Mouse (Mus musculus): ENCODE results near the gene Rras2.

Rras2 gene

GRCm38 (mm10) chr7:114117444-114117905 is at the start of gene Rras2:
Rras2 (minus strand) TSS chr7:114117781.
- peak; percentile 77 to 78 for DNase-seq (ENCODE audit: low spot score in 2 of 2)

GRCm38 (mm10) chr7:114162975-114163374 is 45.4 kb upstream of the Rras2 start:
- no peak for DNase-seq (ENCODE audit: low spot score in 2 of 2)

GRCm38 (mm10) chr7:114161101-114161500 is 43.5 kb upstream of the Rras2 start:
- no peak for DNase-seq (ENCODE audit: low spot score in 2 of 2)

- DNase-seq (ENCODE audit: low spot score in 2 of 2), result no peak
Measured at GRCm38 (mm10) chr7:114157716-114158278, 40.2 kb upstream of the Rras2 start.

GRCm38 (mm10) chr7:114156364-114156763 is 38.8 kb upstream of the Rras2 start:
- no peak for DNase-seq (ENCODE audit: low spot score in 2 of 2)

GRCm38 (mm10) chr7:114155053-114155865 is 37.7 kb upstream of the Rras2 start:
- DNase-seq (ENCODE audit: low spot score in 2 of 2), result no peak

GRCm38 (mm10) chr7:114151036-114151780 is 33.6 kb upstream of the Rras2 start:
- DNase-seq (ENCODE audit: low spot score in 2 of 2), result peak; percentile 65 to 84

GRCm38 (mm10) chr7:114149564-114149963 is 32.0 kb upstream of the Rras2 start:
- no peak for DNase-seq (ENCODE audit: low spot score in 2 of 2)

- no peak for DNase-seq (ENCODE audit: low spot score in 2 of 2)
Measured at GRCm38 (mm10) chr7:114149135-114149534, 31.6 kb upstream of the Rras2 start.

GRCm38 (mm10) chr7:114145841-114146240 is 28.3 kb upstream of the Rras2 start:
- DNase-seq (ENCODE audit: low spot score in 2 of 2), result no peak

- no peak for DNase-seq (ENCODE audit: low spot score in 2 of 2)
Measured at GRCm38 (mm10) chr7:114142151-114142798, 24.7 kb upstream of the Rras2 start.

GRCm38 (mm10) chr7:114140026-114140425 is 22.4 kb upstream of the Rras2 start:
- no peak for DNase-seq (ENCODE audit: low spot score in 2 of 2)

GRCm38 (mm10) chr7:114139400-114139799 is 21.8 kb upstream of the Rras2 start:
- DNase-seq (ENCODE audit: low spot score in 2 of 2), result no peak

- DNase-seq (ENCODE audit: low spot score in 2 of 2), result peak in 1 of 2 experiments; percentile 42
Measured at GRCm38 (mm10) chr7:114138261-114138660, 20.7 kb upstream of the Rras2 start.

- no peak for DNase-seq (ENCODE audit: low spot score in 2 of 2)
Measured at GRCm38 (mm10) chr7:114135166-114135565, 17.6 kb upstream of the Rras2 start.

GRCm38 (mm10) chr7:114133957-114134356 is 16.4 kb upstream of the Rras2 start:
- DNase-seq (ENCODE audit: low spot score in 2 of 2), result no peak

GRCm38 (mm10) chr7:114132316-114132715 is 14.7 kb upstream of the Rras2 start:
- no peak for DNase-seq (ENCODE audit: low spot score in 2 of 2)

GRCm38 (mm10) chr7:114129281-114129680 is 11.7 kb upstream of the Rras2 start:
- no peak for DNase-seq (ENCODE audit: low spot score in 2 of 2)

GRCm38 (mm10) chr7:114118180-114118579 is 599 bp upstream of the Rras2 start:
- no peak for DNase-seq (ENCODE audit: low spot score in 2 of 2)

- peak in 1 of 2 experiments; percentile 10 for DNase-seq (ENCODE audit: low spot score in 2 of 2)
Measured at GRCm38 (mm10) chr7:114116711-114117351, 750 bp downstream of the Rras2 start.

- DNase-seq (ENCODE audit: low spot score in 2 of 2), result no peak
Measured at GRCm38 (mm10) chr7:114115961-114116360, 1.6 kb downstream of the Rras2 start.
